Mouse (Mus musculus) thymus, adult 2 months (tissue): ENCODE measurements around the gene Lpar6.

Source experiments
- CTCF ChIP-seq: fragments of 200-500 bp; IDR thresholded peaks from 2 replicates; pipeline ENCODE4 v1.5.1; 2012; ENCODE audit warnings: mild to moderate bottlenecking, control low read depth, low read length, moderate library complexity, borderline replicate concordance; ENCODE audit not compliant: control insufficient read depth, poor library complexity, insufficient read depth; ENCODE audit errors: extremely low read depth
- POLR2A ChIP-seq: fragments of 200-500 bp; IDR thresholded peaks from 2 replicates; pipeline ENCODE4 v1.6.1; 2012; ENCODE audit warnings: mild to moderate bottlenecking, low read length, control low read depth, moderate library complexity; ENCODE audit not compliant: control insufficient read depth, poor library complexity, insufficient read depth; ENCODE audit errors: extremely low read depth

DNA sequence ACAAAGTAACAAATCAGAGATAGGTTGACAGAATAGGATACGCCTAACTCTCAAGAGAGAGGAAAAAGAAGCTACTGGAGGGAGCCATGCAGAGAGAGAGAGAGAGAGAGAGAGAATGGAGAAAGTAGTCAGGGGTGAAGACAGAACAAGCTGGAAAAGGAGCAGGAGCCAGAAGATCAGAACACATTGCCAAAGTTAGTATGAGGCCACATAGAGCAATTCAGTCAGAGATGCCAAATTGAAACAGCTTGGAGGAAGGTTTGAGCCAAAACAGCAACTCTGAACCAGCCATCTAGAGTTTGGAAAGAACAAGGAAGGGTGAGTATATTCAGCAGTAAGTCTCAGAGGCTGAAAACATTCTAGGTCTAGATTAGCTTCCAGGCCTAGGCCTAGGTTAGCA is 20.6 kb upstream of the Lpar6 start:
- TF ChIP-seq POLR2A = no peak
- no peak for TF ChIP-seq CTCF
